Mouse (Mus musculus): ENCODE data around the gene Igf1r. TPM values are rescaled to one million over a fixed set of nuclear protein-coding genes. Genes with fewer than 3 reads are reported as not detected.

The Igf1r gene
- total RNA-seq, 1 experiment, result 23.5 TPM

DNA sequence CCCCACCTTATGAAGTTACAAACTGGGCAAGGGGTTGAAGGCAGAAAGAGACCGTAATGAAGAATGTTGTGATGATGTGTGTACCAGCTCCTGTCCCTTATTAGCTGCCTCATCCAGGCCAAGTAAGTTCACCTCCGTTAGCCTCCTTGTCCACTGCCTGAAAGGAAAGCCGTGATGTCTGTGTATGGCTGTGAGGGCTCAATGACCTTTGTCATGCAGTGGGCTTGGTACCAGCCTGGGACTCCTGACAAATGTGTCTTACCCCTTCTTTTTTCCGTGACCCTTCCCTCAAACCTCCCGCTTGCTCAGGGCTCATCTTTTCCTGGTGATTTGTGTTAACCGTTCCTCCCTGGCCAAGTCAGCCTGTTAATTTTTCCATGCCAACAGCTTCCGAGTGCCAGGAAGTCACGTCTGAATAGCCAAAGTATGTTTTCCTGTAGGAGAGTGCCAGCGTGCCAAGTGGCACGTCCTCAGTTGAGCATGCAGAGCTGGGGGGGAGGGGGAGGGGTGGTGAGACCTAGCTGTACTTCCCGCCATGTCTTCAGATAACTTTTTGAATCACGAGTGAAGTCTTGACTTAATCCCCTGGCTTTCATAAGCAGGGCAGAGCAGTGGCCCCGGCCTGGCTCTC, 178.4 kb downstream of the Igf1r start:
- Histone ChIP-seq H3K9ac (ENCODE audit: insufficient read depth, low read depth, low read length, poor library complexity, severe bottlenecking) (no peak overlapping the region), H3K9me3 (ENCODE audit: control insufficient read depth, insufficient read depth, low read depth, low read length) (no peaks in the 10 kb centered on the region), H3K4me1 (ENCODE audit: control insufficient read depth in 2 of 2, insufficient read depth in 2 of 2, low read length in 2 of 2, poor library complexity in 1 of 2) (peaks cover 1 to 14% of the 10 kb centered on the region in 2 experiments; a peak in 1 of 4 replicates), H3K4me3 (ENCODE audit: insufficient read depth in 1 of 2, low read depth in 1 of 2, low read length in 2 of 2, poor library complexity in 1 of 2, severe bottlenecking in 1 of 2) (no peak overlapping the region), H3K27ac (ENCODE audit: insufficient read depth, low read depth, low read length, poor library complexity, severe bottlenecking) (no peak overlapping the region), H3K36me3 (ENCODE audit: control insufficient read depth, insufficient read depth, low read length, poor library complexity, severe bottlenecking) (no peaks in the 10 kb centered on the region; the same call in 1 of the 2 replicates)
- in situ Hi-C loops (cut with MboI; ENCODE audit: low sequenced_read_pairs in 2 of 2, unreplicated experiment in 2 of 2), result loop anchor here in 1 of 2 experiments (10.0 to 25.0 kb wide), 2 partner anchors 176 to 344 kb away; partner anchors contain the start of gene Igf1r
- no peak for DNase-seq (ENCODE audit: low read depth, low spot score)
- TF ChIP-seq CHD2 (IDR thresholded peaks at IDR 0.05; ENCODE audit: low read depth, low read length), result no peak

DNA sequence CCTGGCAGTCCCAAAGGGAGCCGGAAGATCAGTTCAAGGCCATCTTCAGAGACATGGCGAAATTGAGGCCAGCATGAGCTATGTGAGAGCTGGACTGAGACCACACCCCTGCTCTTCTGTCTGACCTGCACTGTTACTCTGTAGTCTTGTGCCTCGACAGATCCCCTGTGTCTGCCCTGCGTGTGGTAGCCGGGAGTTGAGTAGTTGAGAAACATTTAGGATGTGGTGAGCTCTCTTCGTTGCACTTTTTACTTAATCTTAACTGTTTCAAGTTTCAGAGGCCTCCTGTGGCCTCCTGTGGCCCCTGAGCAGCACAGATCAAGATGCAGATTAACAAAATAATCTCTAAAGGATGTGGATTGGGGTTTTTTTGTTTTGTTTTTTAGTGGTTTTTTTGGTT, 181.1 kb downstream of the Igf1r start:
- in situ Hi-C loops (cut with MboI; ENCODE audit: low sequenced_read_pairs in 2 of 2, unreplicated experiment in 2 of 2), result loop anchor here in 1 of 2 experiments (10.0 to 25.0 kb wide), 2 partner anchors 179 to 346 kb away; partner anchors contain the start of gene Igf1r
- TF ChIP-seq ZNF384 (IDR thresholded peaks at IDR 0.05; ENCODE audit: low read depth, low read length), result no peak
- no peak for TF ChIP-seq MAFK (IDR thresholded peaks at IDR 0.05; ENCODE audit: insufficient read depth, low read depth, low read length)
- TF ChIP-seq HCFC1 (IDR thresholded peaks at IDR 0.05; ENCODE audit: borderline replicate concordance, insufficient read depth, low read length), result no peak
- TF ChIP-seq CHD2 (IDR thresholded peaks at IDR 0.05; ENCODE audit: low read depth, low read length), result no peak
- no peak for TF ChIP-seq ZC3H11A (IDR thresholded peaks at IDR 0.05; ENCODE audit: borderline replicate concordance, low read depth, low read length)

DNA sequence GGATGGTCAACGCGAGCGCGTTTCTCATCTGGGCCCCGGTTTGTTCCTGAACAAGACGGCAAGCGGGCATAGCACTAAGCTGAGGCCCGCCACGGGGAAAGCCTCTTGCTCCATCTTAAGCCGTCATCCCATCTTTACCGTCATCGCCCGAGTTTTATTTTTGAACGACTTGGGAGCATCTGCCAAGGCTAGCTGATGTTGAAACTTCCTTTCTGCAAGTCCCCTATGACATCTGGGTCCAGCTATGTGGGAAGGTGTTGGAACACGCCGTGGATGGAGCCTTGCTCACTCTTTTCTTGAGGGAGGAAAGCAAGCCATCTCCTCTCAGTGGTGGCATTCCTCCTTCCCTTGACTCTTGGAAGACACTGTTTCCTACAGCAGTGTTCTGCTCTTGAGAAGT, 182.3 kb downstream of the Igf1r start:
- no peaks in the 10 kb centered on the region; the same call in 1 of the 2 replicates for H3K36me3 ChIP-seq (ENCODE audit: control insufficient read depth, insufficient read depth, low read length, poor library complexity, severe bottlenecking)
- no peak for DNase-seq (ENCODE audit: low read depth, low spot score)
- H3K9me3 ChIP-seq (ENCODE audit: control insufficient read depth, insufficient read depth, low read depth, low read length), result no peaks in the 10 kb centered on the region
- H3K4me1 ChIP-seq (ENCODE audit: control insufficient read depth in 2 of 2, insufficient read depth in 2 of 2, low read length in 2 of 2, poor library complexity in 1 of 2), result peaks cover 1 to 12% of the 10 kb centered on the region in 2 experiments; a peak in 1 of 4 replicates
- H3K4me3 ChIP-seq (ENCODE audit: insufficient read depth in 1 of 2, low read depth in 1 of 2, low read length in 2 of 2, poor library complexity in 1 of 2, severe bottlenecking in 1 of 2), result no peak overlapping the region
- H3K9ac ChIP-seq (ENCODE audit: insufficient read depth, low read depth, low read length, poor library complexity, severe bottlenecking), result no peak overlapping the region
- in situ Hi-C loops (cut with MboI; ENCODE audit: low sequenced_read_pairs in 2 of 2, unreplicated experiment in 2 of 2), result loop anchor here in 1 of 2 experiments (10.0 to 25.0 kb wide), 2 partner anchors 180 to 348 kb away; partner anchors contain the start of gene Igf1r
- TF ChIP-seq ZNF384 (IDR thresholded peaks at IDR 0.05; ENCODE audit: low read depth, low read length) (no peak), MAFK (IDR thresholded peaks at IDR 0.05; ENCODE audit: insufficient read depth, low read depth, low read length) (no peak)
- no peak overlapping the region for H3K27ac ChIP-seq (ENCODE audit: insufficient read depth, low read depth, low read length, poor library complexity, severe bottlenecking)

More for the DNA sequence above, 181.1 kb downstream of the Igf1r start:
- Histone ChIP-seq H3K27ac (ENCODE audit: insufficient read depth, low read depth, low read length, poor library complexity, severe bottlenecking) (no peak overlapping the region), H3K4me3 (ENCODE audit: insufficient read depth in 1 of 2, low read depth in 1 of 2, low read length in 2 of 2, poor library complexity in 1 of 2, severe bottlenecking in 1 of 2) (no peak overlapping the region), H3K4me1 (ENCODE audit: control insufficient read depth in 2 of 2, insufficient read depth in 2 of 2, low read length in 2 of 2, poor library complexity in 1 of 2) (peaks cover 1 to 12% of the 10 kb centered on the region in 2 experiments; a peak in 1 of 4 replicates), H3K36me3 (ENCODE audit: control insufficient read depth, insufficient read depth, low read length, poor library complexity, severe bottlenecking) (no peaks in the 10 kb centered on the region; the same call in 1 of the 2 replicates), H3K9ac (ENCODE audit: insufficient read depth, low read depth, low read length, poor library complexity, severe bottlenecking) (no peak overlapping the region), H3K9me3 (ENCODE audit: control insufficient read depth, insufficient read depth, low read depth, low read length) (no peaks in the 10 kb centered on the region)
- DNase-seq (ENCODE audit: low read depth, low spot score), result no peak

DNA sequence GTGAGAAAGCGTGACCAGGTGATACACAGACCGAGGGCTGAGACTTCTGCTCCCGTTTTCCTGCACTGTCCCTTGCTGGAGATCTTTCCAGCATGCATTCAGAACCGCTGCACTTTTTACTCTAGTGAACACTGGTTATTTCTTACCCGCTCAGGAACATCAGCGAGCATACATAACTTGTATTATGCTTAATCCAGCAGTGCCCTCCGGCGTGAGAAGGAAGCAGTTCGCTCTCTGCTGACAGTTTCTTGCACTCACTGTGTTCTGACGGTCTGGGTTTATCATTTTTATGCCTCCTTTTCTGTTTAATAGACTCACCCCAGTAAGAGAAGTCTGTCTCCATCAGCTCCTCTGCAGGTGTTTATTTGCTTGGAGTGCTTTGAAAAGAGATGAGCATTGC, 183.4 kb downstream of the Igf1r start:
- DNase-seq (ENCODE audit: low read depth, low spot score), result no peak
- Histone ChIP-seq H3K9me3 (ENCODE audit: control insufficient read depth, insufficient read depth, low read depth, low read length) (no peaks in the 10 kb centered on the region), H3K4me3 (ENCODE audit: insufficient read depth in 1 of 2, low read depth in 1 of 2, low read length in 2 of 2, poor library complexity in 1 of 2, severe bottlenecking in 1 of 2) (no peak overlapping the region; a peak in 1 of 4 replicates), H3K36me3 (ENCODE audit: control insufficient read depth, insufficient read depth, low read length, poor library complexity, severe bottlenecking) (no peaks in the 10 kb centered on the region; the same call in 1 of the 2 replicates), H3K9ac (ENCODE audit: insufficient read depth, low read depth, low read length, poor library complexity, severe bottlenecking) (no peak overlapping the region), H3K4me1 (ENCODE audit: control insufficient read depth in 2 of 2, insufficient read depth in 2 of 2, low read length in 2 of 2, poor library complexity in 1 of 2) (peaks cover 0 to 5% of the 10 kb centered on the region in 2 experiments; a peak in 1 of 4 replicates), H3K27ac (ENCODE audit: insufficient read depth, low read depth, low read length, poor library complexity, severe bottlenecking) (no peak overlapping the region)
- TF ChIP-seq HCFC1 (IDR thresholded peaks at IDR 0.05; ENCODE audit: borderline replicate concordance, insufficient read depth, low read length), result no peak
- TF ChIP-seq ZC3H11A (IDR thresholded peaks at IDR 0.05; ENCODE audit: borderline replicate concordance, low read depth, low read length), result no peak
- no peak for TF ChIP-seq ZNF384 (IDR thresholded peaks at IDR 0.05; ENCODE audit: low read depth, low read length)
- no peak for TF ChIP-seq MAFK (IDR thresholded peaks at IDR 0.05; ENCODE audit: insufficient read depth, low read depth, low read length)
- no peak for TF ChIP-seq CHD2 (IDR thresholded peaks at IDR 0.05; ENCODE audit: low read depth, low read length)
- in situ Hi-C loops (cut with MboI; ENCODE audit: low sequenced_read_pairs in 2 of 2, unreplicated experiment in 2 of 2), result loop anchor here in 1 of 2 experiments (10.0 to 25.0 kb wide), 2 partner anchors 181 to 349 kb away; partner anchors contain the start of gene Igf1r
